Mouse (Mus musculus) E14TG2a.4 (cell line): ENCODE results near the gene Tfip11.

ENCODE experiments used
- H3K27me3 ChIP-seq: 2 replicates; pipeline ENCODE4 v1.6.1; 2014; ENCODE audit warnings: low read length, control low read depth; ENCODE audit not compliant: insufficient read depth
- H3K36me3 ChIP-seq: 2 replicates; pipeline ENCODE4 v1.6.1; 2014; ENCODE audit warnings: low read length, control low read depth; ENCODE audit not compliant: insufficient read depth
- H3K4me1 ChIP-seq: replicated peaks from 2 replicates; pipeline ENCODE4 v1.6.1; 2014; ENCODE audit warnings: low read depth, low read length, control low read depth
- H3K4me3 ChIP-seq: replicated peaks from 2 replicates; pipeline ENCODE4 v1.5.1; 2014; ENCODE audit warnings: mild to moderate bottlenecking, low read length
- H3K9me3 ChIP-seq: 2 replicates; pipeline ENCODE4 v1.6.1; 2014; ENCODE audit warnings: low read length, control low read depth
- CTCF ChIP-seq: conservative IDR thresholded peaks from 2 replicates; pipeline ENCODE4 v1.5.1; 2014; ENCODE audit warnings: low read length
- NANOG ChIP-seq: IDR thresholded peaks from 2 replicates; pipeline ENCODE4 v1.6.1; 2014; ENCODE audit warnings: borderline replicate concordance, low read length, mixed read lengths
- POU5F1 ChIP-seq: IDR thresholded peaks from 2 replicates; pipeline ENCODE4 v1.6.1; 2014; ENCODE audit warnings: low read length, borderline replicate concordance

Gene Tfip11

GRCm38 (mm10) chr5:112320936-112321335 lies 5.2 kb upstream of the Tfip11 start:
- Histone ChIP-seq H3K4me1 (peaks cover 40% of the 10 kb centered on the region), H3K4me3 (no peak overlapping the region), H3K9me3 (no peaks in the 10 kb centered on the region)

GRCm38 (mm10) chr5:112321376-112321775 lies 4.8 kb upstream of the Tfip11 start:
- Histone ChIP-seq H3K4me3 (no peak overlapping the region), H3K36me3 (peaks cover under 1% of the 10 kb centered on the region; the same call in 1 of the 2 replicates), H3K27me3 (no peaks in the 10 kb centered on the region), H3K9me3 (no peaks in the 10 kb centered on the region), H3K4me1 (peaks cover 40% of the 10 kb centered on the region)
- TF ChIP-seq POU5F1, result no peak
- TF ChIP-seq NANOG, result no peak
- TF ChIP-seq CTCF, result no peak

More at GRCm38 (mm10) chr5:112320936-112321335, 5.2 kb upstream of the Tfip11 start:
- H3K36me3 ChIP-seq, result peaks cover 5% of the 10 kb centered on the region; the same call in 1 of the 2 replicates
- TF ChIP-seq CTCF (no peak), NANOG (no peak), POU5F1 (no peak)
- no peaks in the 10 kb centered on the region for H3K27me3 ChIP-seq

GRCm38 (mm10) chr5:112323246-112323645 lies 2.9 kb upstream of the Tfip11 start:
- Histone ChIP-seq H3K36me3 (peaks cover 10% of the 10 kb centered on the region), H3K9me3 (no peaks in the 10 kb centered on the region), H3K27me3 (no peaks in the 10 kb centered on the region), H3K4me1 (peaks cover 57% of the 10 kb centered on the region), H3K4me3 (no peak overlapping the region)
- TF ChIP-seq NANOG (no peak), CTCF (no peak), POU5F1 (no peak)

GRCm38 (mm10) chr5:112324637-112325545 lies 1.3 kb upstream of the Tfip11 start:
- H3K27me3 ChIP-seq, result no peaks in the 10 kb centered on the region
- no peak for TF ChIP-seq NANOG
- no peak for TF ChIP-seq POU5F1
- no peak for TF ChIP-seq CTCF

GRCm38 (mm10) chr5:112326446-112327009 lies 370 bp downstream of the Tfip11 start:
- H3K4me3 ChIP-seq, result peak overlapping the region; percentile 99
- H3K27me3 ChIP-seq, result no peaks in the 10 kb centered on the region
- peaks cover 42% of the 10 kb centered on the region for H3K36me3 ChIP-seq
- H3K4me1 ChIP-seq, result peaks cover 37% of the 10 kb centered on the region
- TF ChIP-seq CTCF (no peak), POU5F1 (no peak), NANOG (no peak)
- H3K9me3 ChIP-seq, result no peaks in the 10 kb centered on the region

More at GRCm38 (mm10) chr5:112324637-112325545, 1.3 kb upstream of the Tfip11 start:
- H3K4me1 ChIP-seq, result peaks cover 48% of the 10 kb centered on the region
- no peaks in the 10 kb centered on the region for H3K9me3 ChIP-seq
- peak overlapping the region; percentile 99 for H3K4me3 ChIP-seq
- H3K36me3 ChIP-seq, result peaks cover 26% of the 10 kb centered on the region

GRCm38 (mm10) chr5:112327854-112328253 lies 1.7 kb downstream of the Tfip11 start:
- Histone ChIP-seq H3K9me3 (no peaks in the 10 kb centered on the region), H3K4me1 (peaks cover 44% of the 10 kb centered on the region), H3K27me3 (no peaks in the 10 kb centered on the region), H3K4me3 (no peak overlapping the region), H3K36me3 (peaks cover 55% of the 10 kb centered on the region)
- no peak for TF ChIP-seq NANOG
- no peak for TF ChIP-seq CTCF
- TF ChIP-seq POU5F1, result no peak

GRCm38 (mm10) chr5:112329805-112330564 lies 3.8 kb downstream of the Tfip11 start:
- Histone ChIP-seq H3K9me3 (no peaks in the 10 kb centered on the region), H3K4me1 (peaks cover 39% of the 10 kb centered on the region), H3K4me3 (no peak overlapping the region), H3K36me3 (peaks cover 77% of the 10 kb centered on the region), H3K27me3 (no peaks in the 10 kb centered on the region)
- no peak for TF ChIP-seq NANOG
- TF ChIP-seq CTCF, result no peak
- no peak for TF ChIP-seq POU5F1

GRCm38 (mm10) chr5:112335473-112335872 lies 9.3 kb downstream of the Tfip11 start:
- Histone ChIP-seq H3K36me3 (peaks cover 99% of the 10 kb centered on the region), H3K4me1 (peaks cover 12% of the 10 kb centered on the region), H3K4me3 (no peak overlapping the region), H3K9me3 (no peaks in the 10 kb centered on the region), H3K27me3 (no peaks in the 10 kb centered on the region)
- TF ChIP-seq NANOG, result no peak
- TF ChIP-seq CTCF, result peak; percentile 72
